Mouse (Mus musculus): ENCODE results near the gene 1700017B05Rik. TPM values are rescaled to one million over a fixed set of nuclear protein-coding genes. Genes with fewer than 3 reads are reported as not detected.
A peak's percentile ranks its signal among the peaks of the same experiment; 100 is the strongest.

Gene 1700017B05Rik
- polyA plus RNA-seq, 1 experiment: 30.3 TPM

DNA sequence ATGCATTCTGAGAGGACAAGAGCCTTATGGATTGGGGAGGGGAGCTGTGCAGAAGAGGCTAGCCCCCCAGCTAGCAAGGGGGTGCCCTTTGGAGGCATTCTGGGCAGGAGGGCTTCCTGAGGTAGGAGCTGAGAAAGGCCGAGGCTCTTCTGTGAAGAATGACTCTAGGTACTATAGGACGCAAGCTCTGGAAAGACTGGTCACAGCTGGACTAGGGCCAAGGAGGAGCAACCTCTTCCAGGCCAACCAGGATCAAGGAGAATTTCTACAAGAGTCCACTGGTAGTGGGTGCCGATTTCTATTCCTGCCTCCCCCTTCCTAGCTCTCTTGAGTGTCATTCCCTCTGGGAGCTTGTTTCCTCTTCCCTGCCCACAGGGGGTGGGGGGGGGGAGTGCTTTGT, 20.3 kb upstream of the 1700017B05Rik start:
- Histone ChIP-seq H3ac (ENCODE audit: control insufficient read depth, insufficient read length) (no peak overlapping the region), H3K27me3 (ENCODE audit: control insufficient read depth, insufficient read depth, insufficient read length) (no peaks in the 10 kb centered on the region), H3K79me2 (ENCODE audit: control insufficient read depth, insufficient read depth) (no peaks in the 10 kb centered on the region), H3K36me3 (ENCODE audit: control insufficient read depth, insufficient read depth) (no peaks in the 10 kb centered on the region), H3K4me2 (ENCODE audit: low read depth) (no peak overlapping the region), H3K4me3 (no peak overlapping the region)
- no peak for TF ChIP-seq MYOD1 (IDR thresholded peaks at IDR 0.05; ENCODE audit: control insufficient read depth in 1 of 3, insufficient read length in 2 of 3, low read depth in 2 of 3)
- no peak for TF ChIP-seq MAX (IDR thresholded peaks at IDR 0.05; ENCODE audit: low read depth)

GRCm38 (mm10) chr9:57281549-57281948, 19.1 kb upstream of the 1700017B05Rik start:
- H3K36me3 ChIP-seq (ENCODE audit: control insufficient read depth, insufficient read depth): no peaks in the 10 kb centered on the region
- H3K79me2 ChIP-seq (ENCODE audit: control insufficient read depth, insufficient read depth): no peaks in the 10 kb centered on the region
- peak overlapping the region; percentile 38 for H3K4me2 ChIP-seq (ENCODE audit: low read depth)
- TF ChIP-seq MYOG (IDR thresholded peaks at IDR 0.05; ENCODE audit: control insufficient read depth in 1 of 3, insufficient read depth in 1 of 3, insufficient read length in 2 of 3, low read depth in 2 of 3) (peak in 2 of 3 experiments; percentile 15 to 53), MYOD1 (IDR thresholded peaks at IDR 0.05; ENCODE audit: control insufficient read depth in 1 of 3, insufficient read length in 2 of 3, low read depth in 2 of 3) (peak in 1 of 3 experiments; percentile 62), CEBPB (IDR thresholded peaks at IDR 0.05; ENCODE audit: insufficient read depth, poor library complexity, severe bottlenecking) (peak; percentile 32; the same call in 1 of the 2 replicates), POLR2AphosphoS2 (IDR thresholded peaks at IDR 0.05; ENCODE audit: insufficient read length, low read depth) (no peak), POLR2A (IDR thresholded peaks at IDR 0.05; ENCODE audit: insufficient read length, low read depth) (peak; percentile 60)
- no peak overlapping the region for H3K4me3 ChIP-seq
- H3K27me3 ChIP-seq (ENCODE audit: control insufficient read depth, insufficient read depth, insufficient read length): no peaks in the 10 kb centered on the region
- no peak overlapping the region for H3ac ChIP-seq (ENCODE audit: control insufficient read depth, insufficient read length)

DNA sequence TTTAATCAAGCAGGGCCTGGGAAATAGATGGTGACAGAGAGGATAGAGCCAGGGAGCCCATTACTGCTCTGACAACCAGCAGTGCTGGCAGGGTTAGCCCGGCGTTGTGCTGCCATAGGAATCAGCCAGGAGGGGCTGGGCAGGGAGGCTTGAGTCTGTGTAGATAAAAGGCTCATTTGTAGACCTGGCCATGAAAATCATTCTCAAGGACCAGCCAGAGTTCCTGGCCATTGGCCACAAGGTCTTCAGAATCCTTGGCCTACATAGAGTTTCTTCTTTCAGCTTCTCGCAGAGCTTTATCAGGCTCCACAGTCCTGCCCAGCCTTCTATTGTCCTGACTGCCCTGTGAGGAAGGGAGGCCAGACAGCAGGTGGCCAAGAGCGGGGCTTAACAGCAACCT, 17.0 kb upstream of the 1700017B05Rik start:
- TF ChIP-seq CEBPB (IDR thresholded peaks at IDR 0.05; ENCODE audit: insufficient read depth, poor library complexity, severe bottlenecking) (no peak), MAX (IDR thresholded peaks at IDR 0.05; ENCODE audit: low read depth) (no peak), MYOG (IDR thresholded peaks at IDR 0.05; ENCODE audit: control insufficient read depth in 1 of 3, insufficient read depth in 1 of 3, insufficient read length in 2 of 3, low read depth in 2 of 3) (no peak), MYOD1 (IDR thresholded peaks at IDR 0.05; ENCODE audit: control insufficient read depth in 1 of 3, insufficient read length in 2 of 3, low read depth in 2 of 3) (no peak), TCF12 (IDR thresholded peaks at IDR 0.05; ENCODE audit: insufficient read depth, poor library complexity, severe bottlenecking) (no peak), REST (IDR thresholded peaks at IDR 0.05; ENCODE audit: insufficient read depth, insufficient read length) (no peak), POLR2A (IDR thresholded peaks at IDR 0.05; ENCODE audit: insufficient read length, low read depth) (no peak), POLR2AphosphoS2 (IDR thresholded peaks at IDR 0.05; ENCODE audit: insufficient read length, low read depth) (no peak), TCF3 (IDR thresholded peaks at IDR 0.05; ENCODE audit: insufficient read length, low read depth) (no peak), E2F4 (IDR thresholded peaks at IDR 0.05; ENCODE audit: insufficient read depth) (no peak), USF1 (IDR thresholded peaks at IDR 0.05; ENCODE audit: low read depth) (no peak), SRF (IDR thresholded peaks at IDR 0.05; ENCODE audit: control insufficient read depth, insufficient read length, low read depth) (no peak)
- no peaks in the 10 kb centered on the region for H3K79me2 ChIP-seq (ENCODE audit: control insufficient read depth, insufficient read depth)

DNA sequence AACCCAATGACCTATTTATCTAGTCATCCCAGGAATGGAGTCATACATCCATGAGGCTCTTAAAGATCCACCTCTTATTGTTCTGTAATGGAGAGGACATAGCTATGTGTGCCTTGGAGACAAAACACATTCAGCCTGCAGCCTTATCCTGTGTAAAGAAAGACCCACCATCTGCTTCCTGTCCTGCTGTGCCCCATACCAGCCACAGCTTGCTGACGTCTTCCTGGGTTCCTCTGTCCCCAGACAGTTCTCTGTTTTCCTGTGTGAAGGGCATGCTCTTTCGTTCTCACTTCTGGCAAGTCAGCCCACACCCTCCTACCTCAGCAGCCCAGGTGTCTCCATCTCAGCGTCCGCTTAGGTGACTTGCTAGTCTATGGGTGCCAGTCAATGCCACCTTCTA, 15.9 kb upstream of the 1700017B05Rik start:
- no peaks in the 10 kb centered on the region for H3K27me3 ChIP-seq (ENCODE audit: control insufficient read depth, insufficient read depth, insufficient read length)
- no peak overlapping the region for H3K4me3 ChIP-seq
- H3K4me2 ChIP-seq (ENCODE audit: low read depth): no peak overlapping the region
- H3K36me3 ChIP-seq (ENCODE audit: control insufficient read depth, insufficient read depth): no peaks in the 10 kb centered on the region
- TF ChIP-seq MYOG (IDR thresholded peaks at IDR 0.05; ENCODE audit: control insufficient read depth in 1 of 3, insufficient read depth in 1 of 3, insufficient read length in 2 of 3, low read depth in 2 of 3) (no peak), TCF12 (IDR thresholded peaks at IDR 0.05; ENCODE audit: insufficient read depth, poor library complexity, severe bottlenecking) (no peak), USF1 (IDR thresholded peaks at IDR 0.05; ENCODE audit: low read depth) (no peak), POLR2A (IDR thresholded peaks at IDR 0.05; ENCODE audit: insufficient read length, low read depth) (no peak), POLR2AphosphoS2 (IDR thresholded peaks at IDR 0.05; ENCODE audit: insufficient read length, low read depth) (no peak), CEBPB (IDR thresholded peaks at IDR 0.05; ENCODE audit: insufficient read depth, poor library complexity, severe bottlenecking) (no peak)
- no peaks in the 10 kb centered on the region for H3K79me2 ChIP-seq (ENCODE audit: control insufficient read depth, insufficient read depth)
- H3ac ChIP-seq (ENCODE audit: control insufficient read depth, insufficient read length): no peak overlapping the region

More for the DNA sequence above, 17.0 kb upstream of the 1700017B05Rik start:
- no peaks in the 10 kb centered on the region for H3K36me3 ChIP-seq (ENCODE audit: control insufficient read depth, insufficient read depth)
- no peak overlapping the region for H3K4me3 ChIP-seq
- no peak overlapping the region for H3ac ChIP-seq (ENCODE audit: control insufficient read depth, insufficient read length)
- H3K27me3 ChIP-seq (ENCODE audit: control insufficient read depth, insufficient read depth, insufficient read length): no peaks in the 10 kb centered on the region
- no peak overlapping the region for H3K4me2 ChIP-seq (ENCODE audit: low read depth)

- Histone ChIP-seq H3ac (ENCODE audit: control insufficient read depth, insufficient read length) (no peak overlapping the region), H3K36me3 (ENCODE audit: control insufficient read depth, insufficient read depth) (no peaks in the 10 kb centered on the region), H3K27me3 (ENCODE audit: control insufficient read depth, insufficient read depth, insufficient read length) (no peaks in the 10 kb centered on the region), H3K4me2 (ENCODE audit: low read depth) (no peak overlapping the region), H3K4me3 (no peak overlapping the region), H3K79me2 (ENCODE audit: control insufficient read depth, insufficient read depth) (no peaks in the 10 kb centered on the region)
- TF ChIP-seq MYOD1 (IDR thresholded peaks at IDR 0.05; ENCODE audit: control insufficient read depth in 1 of 3, insufficient read length in 2 of 3, low read depth in 2 of 3): peak; percentile 4 to 86 (median 69)
- TF ChIP-seq MYOG (IDR thresholded peaks at IDR 0.05; ENCODE audit: control insufficient read depth in 1 of 3, insufficient read depth in 1 of 3, insufficient read length in 2 of 3, low read depth in 2 of 3): peak; percentile 58 to 93 (median 61)
- TF ChIP-seq TCF3 (IDR thresholded peaks at IDR 0.05; ENCODE audit: insufficient read length, low read depth): peak; percentile 50
- TF ChIP-seq MAX (IDR thresholded peaks at IDR 0.05; ENCODE audit: low read depth): no peak
- no peak for TF ChIP-seq SRF (IDR thresholded peaks at IDR 0.05; ENCODE audit: control insufficient read depth, insufficient read length, low read depth)
- peak; percentile 72 for TF ChIP-seq TCF12 (IDR thresholded peaks at IDR 0.05; ENCODE audit: insufficient read depth, poor library complexity, severe bottlenecking)
Observed at GRCm38 (mm10) chr9:57276311-57276710, 13.9 kb upstream of the 1700017B05Rik start.
